Mouse (Mus musculus): ENCODE results near the gene Cdc6. TPM values are rescaled to one million over a fixed set of nuclear protein-coding genes. Genes with fewer than 3 reads are reported as not detected.

Gene Cdc6
- total and polyA plus RNA-seq, 3 experiments: 4.1 to 63.4 (median 60.7) TPM

DNA sequence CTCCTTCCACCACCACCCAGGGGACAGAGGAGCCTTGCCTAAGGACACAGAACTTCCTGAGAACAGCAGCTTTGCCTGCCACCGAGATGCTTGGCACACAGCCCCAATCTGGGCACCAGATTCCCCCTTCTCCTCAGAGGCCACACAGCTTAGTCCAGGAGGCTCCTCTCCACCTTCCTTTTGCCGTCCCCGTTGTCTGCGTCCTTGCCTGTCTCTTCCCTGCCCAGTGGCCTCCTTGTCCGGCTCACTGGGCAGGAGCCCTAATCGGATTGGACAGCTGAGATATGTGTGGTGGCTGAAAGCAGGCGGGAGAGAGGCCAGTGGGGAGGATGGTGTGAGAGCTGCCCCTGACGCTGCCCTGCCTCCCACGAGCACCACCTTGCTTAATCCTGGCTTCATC lies 21.9 kb downstream of the Cdc6 start:
- DNase-seq (ENCODE audit: low spot score): no peak
- Histone ChIP-seq H3K36me3 (replicated peaks) (peaks cover 17% of the 10 kb centered on the region), H3K4me3 (ENCODE audit: low read depth, low read length) (no peak overlapping the region), H3K27me3 (ENCODE audit: insufficient read depth, low read length) (peaks cover 16% of the 10 kb centered on the region; the same call in 1 of the 2 replicates), H3K9me3 (replicated peaks) (no peaks in the 10 kb centered on the region), H3K4me1 (ENCODE audit: insufficient read depth, low read depth, low read length) (peaks cover 95% of the 10 kb centered on the region)
- TF ChIP-seq GATA1 (IDR thresholded peaks at IDR 0.05; ENCODE audit: borderline replicate concordance, low read length) (no peak), TAL1 (conservative IDR thresholded peaks at IDR 0.05; ENCODE audit: low read depth, low read length) (no peak), CTCF (IDR thresholded peaks at IDR 0.05; ENCODE audit: low read depth, low read length) (no peak), GATA2 (IDR thresholded peaks at IDR 0.05; ENCODE audit: borderline replicate concordance, low read depth, low read length) (no peak), POLR2AphosphoS5 (IDR thresholded peaks at IDR 0.05; ENCODE audit: insufficient replicate concordance, low read depth, low read length) (no peak)
- no peak for ATAC-seq (ENCODE audit: extremely low read depth, insufficient number of reproducible peaks, low FRiP score, poor library complexity, severe bottlenecking)

DNA sequence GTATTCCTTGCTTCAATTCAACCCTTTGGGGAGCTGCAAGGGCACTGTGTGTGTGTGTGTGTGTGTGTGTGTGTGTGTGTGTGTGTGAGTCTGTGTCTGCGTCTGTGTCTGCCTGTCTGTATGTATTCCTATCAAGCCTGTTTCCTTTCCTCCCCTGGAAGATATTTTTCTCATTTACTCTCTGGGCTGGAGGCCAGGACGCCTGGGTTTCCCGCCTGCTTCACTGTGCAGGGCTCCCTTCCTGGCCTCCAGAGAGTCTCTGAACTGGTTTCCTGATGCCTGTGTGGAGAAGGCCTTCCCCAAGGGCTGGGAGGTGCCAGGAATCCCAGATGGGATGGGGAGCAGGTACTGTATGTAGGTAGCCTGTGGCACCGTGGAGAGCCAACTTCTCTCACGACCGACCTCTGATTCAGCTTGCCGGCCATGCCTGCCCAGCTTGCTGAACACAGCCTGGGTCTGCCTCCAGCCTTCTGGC lies 22.6 kb downstream of the Cdc6 start:
- H3K4me1 ChIP-seq (ENCODE audit: insufficient read depth, low read depth, low read length): peaks cover 90% of the 10 kb centered on the region
- TF ChIP-seq GATA2 (IDR thresholded peaks at IDR 0.05; ENCODE audit: borderline replicate concordance, low read depth, low read length): no peak
- no peak for TF ChIP-seq POLR2AphosphoS5 (IDR thresholded peaks at IDR 0.05; ENCODE audit: insufficient replicate concordance, low read depth, low read length)
- no peak for TF ChIP-seq CTCF (IDR thresholded peaks at IDR 0.05; ENCODE audit: low read depth, low read length)
- TF ChIP-seq TAL1 (conservative IDR thresholded peaks at IDR 0.05; ENCODE audit: low read depth, low read length): no peak
- TF ChIP-seq GATA1 (IDR thresholded peaks at IDR 0.05; ENCODE audit: borderline replicate concordance, low read length): no peak
- H3K36me3 ChIP-seq (replicated peaks): peaks cover 14% of the 10 kb centered on the region
- DNase-seq (ENCODE audit: low spot score) (no peak), ATAC-seq (ENCODE audit: extremely low read depth, insufficient number of reproducible peaks, low FRiP score, poor library complexity, severe bottlenecking) (no peak)
- H3K4me3 ChIP-seq (ENCODE audit: low read depth, low read length): no peak overlapping the region
- H3K9me3 ChIP-seq (replicated peaks): no peaks in the 10 kb centered on the region
- H3K27me3 ChIP-seq (ENCODE audit: insufficient read depth, low read length): peaks cover 19% of the 10 kb centered on the region

DNA sequence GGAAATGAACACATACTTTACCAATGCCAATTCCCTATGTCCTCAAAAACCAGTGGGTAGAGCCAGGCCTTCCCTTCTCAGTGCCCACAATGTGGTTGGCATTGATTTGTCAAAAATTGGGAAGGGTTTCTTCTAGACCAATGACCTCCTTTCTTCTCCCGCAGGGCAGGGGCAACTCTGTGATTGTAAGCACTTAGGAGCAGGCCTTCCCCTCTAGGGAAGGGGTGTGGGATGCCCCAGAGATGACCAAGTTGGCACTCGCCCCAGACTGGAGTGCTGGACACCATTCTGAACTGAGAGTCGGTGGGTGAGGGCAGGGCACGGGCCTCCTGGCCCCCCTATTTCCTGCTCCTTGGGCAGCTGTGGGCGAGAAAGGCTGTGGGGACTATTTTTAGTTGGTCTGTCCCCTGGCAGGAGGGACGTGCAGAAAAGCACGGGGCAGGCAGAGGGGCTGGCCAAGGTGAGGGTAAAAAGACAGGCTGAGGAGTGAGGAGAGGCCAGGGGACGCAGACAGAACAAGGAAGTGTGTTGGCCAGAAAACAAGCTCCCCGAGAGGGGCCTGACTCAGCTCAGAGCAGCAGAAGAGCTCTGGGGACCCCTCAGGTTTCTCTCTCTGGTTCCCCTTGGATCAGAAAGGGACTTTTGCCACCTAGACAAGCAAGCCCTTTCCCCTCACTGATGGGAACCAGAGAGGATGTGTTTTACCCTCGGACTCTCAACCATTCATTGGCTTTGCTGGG lies 23.3 kb downstream of the Cdc6 start:
- Histone ChIP-seq H3K4me1 (ENCODE audit: insufficient read depth, low read depth, low read length) (peaks cover 88% of the 10 kb centered on the region), H3K9me3 (replicated peaks) (no peaks in the 10 kb centered on the region), H3K36me3 (replicated peaks) (peaks cover 12% of the 10 kb centered on the region), H3K27me3 (ENCODE audit: insufficient read depth, low read length) (peaks cover 25% of the 10 kb centered on the region), H3K4me3 (ENCODE audit: low read depth, low read length) (peak overlapping the region; percentile 50; the same call in 1 of the 2 replicates)
- ATAC-seq (ENCODE audit: extremely low read depth, insufficient number of reproducible peaks, low FRiP score, poor library complexity, severe bottlenecking) (no peak), DNase-seq (ENCODE audit: low spot score) (peak; percentile 52)
- TF ChIP-seq POLR2AphosphoS5 (IDR thresholded peaks at IDR 0.05; ENCODE audit: insufficient replicate concordance, low read depth, low read length) (no peak), GATA2 (IDR thresholded peaks at IDR 0.05; ENCODE audit: borderline replicate concordance, low read depth, low read length) (no peak), TAL1 (conservative IDR thresholded peaks at IDR 0.05; ENCODE audit: low read depth, low read length) (no peak), GATA1 (IDR thresholded peaks at IDR 0.05; ENCODE audit: borderline replicate concordance, low read length) (no peak), CTCF (IDR thresholded peaks at IDR 0.05; ENCODE audit: low read depth, low read length) (no peak)

DNA sequence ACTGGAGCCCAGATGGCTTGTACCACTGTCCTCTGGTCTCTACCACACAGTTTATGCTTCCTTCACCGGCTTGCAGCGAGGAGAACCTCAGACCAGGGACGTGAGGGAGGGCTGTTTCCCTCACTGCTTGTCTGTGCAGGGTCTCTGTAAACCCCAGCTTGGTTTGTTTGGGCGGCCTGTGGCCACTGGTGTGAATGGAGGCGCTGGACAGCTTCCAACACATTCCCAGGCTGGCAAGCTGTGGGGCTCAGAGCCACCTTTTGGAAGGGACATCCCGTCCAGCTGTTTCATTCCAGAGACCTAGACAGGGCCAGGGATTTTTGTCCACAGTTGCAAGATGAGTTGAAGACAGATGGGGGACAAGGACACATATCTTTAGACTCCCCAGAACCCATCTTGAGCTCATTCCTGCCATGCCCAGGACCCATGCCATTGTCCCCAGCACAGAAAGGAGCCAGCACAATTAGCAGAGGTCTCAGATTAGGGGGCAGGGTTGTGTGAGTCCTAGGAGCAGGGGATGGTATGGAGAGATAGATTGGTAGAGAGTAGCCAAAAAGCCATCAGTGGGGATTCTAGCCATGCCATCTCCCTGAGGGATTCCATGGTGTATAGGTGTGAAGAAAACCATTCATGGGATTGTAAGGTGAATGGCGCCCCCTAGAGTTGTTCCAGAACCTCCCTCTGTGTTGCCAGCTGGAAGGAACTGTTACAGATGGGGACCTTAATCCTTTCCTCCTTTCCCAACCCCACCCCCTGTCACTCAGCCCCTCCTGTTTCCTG lies 24.1 kb downstream of the Cdc6 start:
- TF ChIP-seq GATA2 (IDR thresholded peaks at IDR 0.05; ENCODE audit: borderline replicate concordance, low read depth, low read length) (no peak), TAL1 (conservative IDR thresholded peaks at IDR 0.05; ENCODE audit: low read depth, low read length) (no peak), GATA1 (IDR thresholded peaks at IDR 0.05; ENCODE audit: borderline replicate concordance, low read length) (no peak), POLR2AphosphoS5 (IDR thresholded peaks at IDR 0.05; ENCODE audit: insufficient replicate concordance, low read depth, low read length) (no peak), CTCF (IDR thresholded peaks at IDR 0.05; ENCODE audit: low read depth, low read length) (no peak)
- ATAC-seq (ENCODE audit: extremely low read depth, insufficient number of reproducible peaks, low FRiP score, poor library complexity, severe bottlenecking): no peak
- Histone ChIP-seq H3K27me3 (ENCODE audit: insufficient read depth, low read length) (peaks cover 32% of the 10 kb centered on the region), H3K4me3 (ENCODE audit: low read depth, low read length) (peak overlapping the region; percentile 36; the same call in 1 of the 2 replicates), H3K36me3 (replicated peaks) (peaks cover 4% of the 10 kb centered on the region), H3K9me3 (replicated peaks) (no peaks in the 10 kb centered on the region), H3K4me1 (ENCODE audit: insufficient read depth, low read depth, low read length) (peaks cover 88% of the 10 kb centered on the region)
- DNase-seq (ENCODE audit: low spot score): no peak

DNA sequence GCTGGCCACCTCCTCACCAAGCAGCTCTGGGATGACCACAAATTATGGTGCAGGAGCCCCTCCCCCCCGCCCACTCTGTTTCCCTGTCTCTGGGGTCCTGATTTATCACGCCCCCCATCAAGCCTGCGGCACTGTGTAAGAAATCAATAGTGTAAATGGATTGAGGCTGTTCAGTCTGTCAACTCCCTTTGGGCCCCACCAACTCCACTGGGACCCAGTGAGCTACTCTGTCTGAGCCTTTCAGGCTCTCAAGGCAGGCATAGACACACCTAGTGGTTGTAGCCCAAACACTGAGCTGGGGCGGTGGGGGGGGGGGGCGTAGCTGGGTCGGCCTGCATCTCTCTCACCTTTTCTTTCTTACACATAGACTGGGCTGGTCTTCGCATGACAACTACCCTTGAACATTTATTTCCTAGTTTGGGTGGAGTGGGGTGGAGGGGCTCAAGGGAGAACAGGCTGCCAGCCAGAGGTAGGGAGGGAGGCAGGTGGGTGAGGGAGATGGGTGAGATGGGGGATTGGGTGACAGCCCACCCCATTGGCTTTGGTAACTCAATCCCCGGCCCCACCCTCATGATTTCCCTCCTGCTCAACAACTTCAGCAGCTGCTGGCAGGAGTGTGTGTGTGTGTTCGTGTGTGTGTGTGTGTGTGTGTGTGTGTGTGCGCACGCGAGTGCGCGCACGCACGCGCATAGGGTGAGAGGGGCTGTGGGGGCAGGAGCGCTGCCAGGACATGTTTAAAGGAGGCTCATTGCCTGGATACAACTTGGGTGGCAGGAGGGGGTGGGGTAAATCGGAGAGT lies 24.9 kb downstream of the Cdc6 start:
- DNase-seq (ENCODE audit: low spot score) (no peak), ATAC-seq (ENCODE audit: extremely low read depth, insufficient number of reproducible peaks, low FRiP score, poor library complexity, severe bottlenecking) (no peak)
- TF ChIP-seq GATA2 (IDR thresholded peaks at IDR 0.05; ENCODE audit: borderline replicate concordance, low read depth, low read length): no peak
- no peak for TF ChIP-seq GATA1 (IDR thresholded peaks at IDR 0.05; ENCODE audit: borderline replicate concordance, low read length)
- no peak for TF ChIP-seq TAL1 (conservative IDR thresholded peaks at IDR 0.05; ENCODE audit: low read depth, low read length)
- TF ChIP-seq POLR2AphosphoS5 (IDR thresholded peaks at IDR 0.05; ENCODE audit: insufficient replicate concordance, low read depth, low read length): no peak
- Histone ChIP-seq H3K4me3 (ENCODE audit: low read depth, low read length) (peak overlapping the region; percentile 55; the same call in 1 of the 2 replicates), H3K27me3 (ENCODE audit: insufficient read depth, low read length) (peaks cover 32% of the 10 kb centered on the region), H3K9me3 (replicated peaks) (no peaks in the 10 kb centered on the region), H3K4me1 (ENCODE audit: insufficient read depth, low read depth, low read length) (peaks cover 87% of the 10 kb centered on the region), H3K36me3 (replicated peaks) (peaks cover 3% of the 10 kb centered on the region)
